Mouse (Mus musculus) heart, adult 2 months (tissue): ENCODE data around the gene D7Ertd443e. TPM values are rescaled to one million over a fixed set of nuclear protein-coding genes. Genes with fewer than 3 reads are reported as not detected.

Experiments used
- DNase-seq, 2 experiments: peaks; one replicate each; pipeline ENCODE4 v3.0.0; 2021
- H3K27ac ChIP-seq: fragments of 200-600 bp; 2 replicates; pipeline ENCODE4 v1.8.1; 2022
- H3K27me3 ChIP-seq: fragments of 200-500 bp; 2 replicates; pipeline ENCODE4 v1.6.1; 2012; ENCODE audit warnings: mild to moderate bottlenecking, low read length, inconsistent platforms, mixed read lengths; ENCODE audit not compliant: control insufficient read depth, insufficient read depth
- H3K36me3 ChIP-seq: fragments of 200-500 bp; 2 replicates; pipeline ENCODE4 v1.6.1; 2012; ENCODE audit warnings: low read length, inconsistent platforms; ENCODE audit not compliant: control insufficient read depth, insufficient read depth
- H3K4me1 ChIP-seq: fragments of 200-500 bp; 2 replicates; pipeline ENCODE4 v1.6.1; 2011; ENCODE audit warnings: low read length; ENCODE audit not compliant: control insufficient read depth, insufficient read depth
- H3K4me3 ChIP-seq: fragments of 200-600 bp; 2 replicates; pipeline ENCODE4 v1.8.1; 2022
- H3K79me2 ChIP-seq: fragments of 200-500 bp; replicated peaks from 2 replicates; pipeline ENCODE4 v1.6.1; 2012; ENCODE audit warnings: mild to moderate bottlenecking, inconsistent platforms, low read length, moderate library complexity, mixed read lengths; ENCODE audit not compliant: control insufficient read depth, insufficient read depth
- H3K9ac ChIP-seq: fragments of 200-500 bp; 2 replicates; pipeline ENCODE4 v1.6.1; 2012; ENCODE audit warnings: low read depth, mild to moderate bottlenecking, control low read depth, inconsistent platforms, low read length, mixed read lengths
- CTCF ChIP-seq: fragments of 200-600 bp; IDR thresholded peaks from 2 replicates; pipeline ENCODE4 v1.8.1; 2022; ENCODE audit warnings: antibody characterized with exemption, mild to moderate bottlenecking, moderate library complexity
- EP300 ChIP-seq: fragments of 200-500 bp; IDR thresholded peaks from 2 replicates; pipeline ENCODE4 v1.6.1; 2011; ENCODE audit warnings: low read depth, low read length, control low read depth; ENCODE audit not compliant: insufficient read depth
- POLR2A ChIP-seq: fragments of 200-500 bp; IDR thresholded peaks from 2 replicates; pipeline ENCODE4 v1.6.1; 2011; ENCODE audit warnings: mild to moderate bottlenecking, low read depth, low read length, control low read depth; ENCODE audit not compliant: insufficient read depth
- WGBS: fragments of 180-500 bp; shearing (Covaris S2); methylation state at CpG from one replicate; pipeline ENCODE4 v1.1.7; 2018; 5-methylcytosine and 5-hydroxymethylcytosine counted together
- intact Hi-C: fragments of 180-260 bp; cut with DNase I; formaldehyde crosslinking; loops from one replicate; pipeline ENCODE4 v1.15.1; 2025
- polyA plus RNA-seq: library from polyadenylated mRNA; depleted of rRNA; stranded (reverse); fragments of >200 nt; gene quantifications from 2 replicates; pipeline ENCODE4 v1.2.3, GENCODE M21; 2012
- total RNA-seq, 2 experiments: library from RNA; stranded (reverse); gene quantifications; 2 replicates each; pipeline ENCODE4 v1.2.3; 2021

D7Ertd443e gene
- total and polyA plus RNA-seq, 3 experiments = 1.5 to 6.1 (median 3.5) TPM

- 42% methylated on average over 7 of the region's 7 CpGs for WGBS
Measured at GRCm38 (mm10) chr7:134250273-134250870, 135.1 kb downstream of the D7Ertd443e start.

GRCm38 (mm10) chr7:134248041-134248440 is 137.4 kb downstream of the D7Ertd443e start:
- intact Hi-C loops = no loop called here
- H3K79me2 ChIP-seq = no peaks in the 10 kb centered on the region

More at GRCm38 (mm10) chr7:134250273-134250870, 135.1 kb downstream of the D7Ertd443e start:
- no peak overlapping the region for H3K4me3 ChIP-seq
- no peak for TF ChIP-seq CTCF
- no peak for TF ChIP-seq EP300
- no peak for TF ChIP-seq POLR2A
- H3K36me3 ChIP-seq = no peaks in the 10 kb centered on the region
- H3K79me2 ChIP-seq = no peaks in the 10 kb centered on the region
- no peak overlapping the region for H3K9ac ChIP-seq
- H3K27me3 ChIP-seq = no peaks in the 10 kb centered on the region
- intact Hi-C loops = no loop called here
- H3K4me1 ChIP-seq = peaks cover 1% of the 10 kb centered on the region; the same call in 1 of the 2 replicates
- H3K27ac ChIP-seq = no peak overlapping the region
- DNase-seq = no peak

GRCm38 (mm10) chr7:134246624-134247023 is 138.8 kb downstream of the D7Ertd443e start:
- no peak for DNase-seq
- intact Hi-C loops = no loop called here
- H3K27me3 ChIP-seq = no peaks in the 10 kb centered on the region
- TF ChIP-seq CTCF (no peak), POLR2A (no peak), EP300 (no peak)
- H3K79me2 ChIP-seq = no peaks in the 10 kb centered on the region
- H3K9ac ChIP-seq = no peak overlapping the region
- H3K36me3 ChIP-seq = no peaks in the 10 kb centered on the region
- 43% methylated on average over 5 of the region's 5 CpGs for WGBS
- no peak overlapping the region for H3K4me3 ChIP-seq
- peaks cover 1% of the 10 kb centered on the region; the same call in 1 of the 2 replicates for H3K4me1 ChIP-seq
- no peak overlapping the region for H3K27ac ChIP-seq

More at GRCm38 (mm10) chr7:134248041-134248440, 137.4 kb downstream of the D7Ertd443e start:
- TF ChIP-seq POLR2A (no peak), EP300 (no peak), CTCF (no peak)
- no peak for DNase-seq
- H3K4me3 ChIP-seq = no peak overlapping the region
- no peaks in the 10 kb centered on the region for H3K27me3 ChIP-seq
- H3K36me3 ChIP-seq = no peaks in the 10 kb centered on the region
- no peak overlapping the region for H3K9ac ChIP-seq
- no peak overlapping the region for H3K27ac ChIP-seq
- WGBS = 85% methylated on average over 2 of the region's 2 CpGs
- peaks cover 1% of the 10 kb centered on the region; the same call in 1 of the 2 replicates for H3K4me1 ChIP-seq

GRCm38 (mm10) chr7:134242773-134243172 is 142.7 kb downstream of the D7Ertd443e start:
- H3K4me3 ChIP-seq = no peak overlapping the region
- 50% methylated on average over 1 of the region's 1 CpGs for WGBS
- TF ChIP-seq CTCF (no peak), EP300 (0 out of 2 replicates have a peak, but pooled peaks have one; percentile 33), POLR2A (no peak)
- intact Hi-C loops = no loop called here
- H3K36me3 ChIP-seq = no peaks in the 10 kb centered on the region
- no peaks in the 10 kb centered on the region for H3K27me3 ChIP-seq
- H3K9ac ChIP-seq = no peak overlapping the region
- peak overlapping the region; percentile 48 for H3K27ac ChIP-seq
- no peaks in the 10 kb centered on the region for H3K79me2 ChIP-seq
- DNase-seq = peak in 1 of 2 experiments; percentile 28
- no peaks in the 10 kb centered on the region for H3K4me1 ChIP-seq

- no peak for TF ChIP-seq EP300
- Histone ChIP-seq H3K27me3 (no peaks in the 10 kb centered on the region), H3K79me2 (no peaks in the 10 kb centered on the region), H3K4me3 (no peak overlapping the region), H3K27ac (no peak overlapping the region), H3K4me1 (no peaks in the 10 kb centered on the region), H3K9ac (no peak overlapping the region), H3K36me3 (no peaks in the 10 kb centered on the region)
- 71% methylated on average over 4 of the region's 4 CpGs for WGBS
- no peak for DNase-seq
- intact Hi-C loops = no loop called here
Measured at GRCm38 (mm10) chr7:134241212-134241611, 144.2 kb downstream of the D7Ertd443e start.

GRCm38 (mm10) chr7:134240579-134240978 is 144.9 kb downstream of the D7Ertd443e start:
- no peak for DNase-seq
- Histone ChIP-seq H3K79me2 (no peaks in the 10 kb centered on the region), H3K9ac (no peak overlapping the region), H3K27ac (no peak overlapping the region), H3K4me3 (no peak overlapping the region), H3K4me1 (no peaks in the 10 kb centered on the region), H3K36me3 (no peaks in the 10 kb centered on the region), H3K27me3 (no peaks in the 10 kb centered on the region)
- TF ChIP-seq POLR2A (no peak), CTCF (no peak), EP300 (no peak)
- 79% methylated on average over 1 of the region's 1 CpGs for WGBS
- intact Hi-C loops = no loop called here
